Mouse (Mus musculus) spleen, adult 2 months (tissue): ENCODE results near the gene Bcl2.

Source experiments
- CTCF ChIP-seq: fragments of 200-500 bp; IDR thresholded peaks from 2 replicates; pipeline ENCODE4 v1.5.1; 2011; ENCODE audit warnings: mild to moderate bottlenecking, inconsistent platforms; ENCODE audit not compliant: insufficient read depth, insufficient read length, insufficient replicate concordance; ENCODE audit errors: extremely low read depth
- POLR2A ChIP-seq: fragments of 200-500 bp; IDR thresholded peaks from 2 replicates; pipeline ENCODE4 v1.6.1; 2011; ENCODE audit warnings: low read depth, low read length, inconsistent platforms

DNA sequence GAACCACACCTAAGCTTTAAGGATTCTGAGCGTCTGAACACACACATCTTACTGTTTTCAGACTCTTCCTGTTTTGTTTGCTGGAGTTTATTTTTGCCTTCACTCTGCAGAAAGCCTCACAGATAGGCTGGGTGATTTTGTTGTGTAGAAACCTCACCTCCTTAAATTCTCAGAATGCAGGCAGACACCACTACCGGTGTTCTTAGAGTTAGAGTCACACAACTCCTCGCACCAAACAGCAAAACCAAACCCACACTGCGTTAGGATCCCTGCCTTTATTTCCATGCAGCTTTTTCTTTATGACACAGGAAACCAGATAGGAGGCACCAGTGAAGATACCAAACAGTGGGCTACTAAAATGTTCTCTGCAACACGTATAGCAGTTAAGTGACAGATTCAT lies 113.2 kb downstream of the Bcl2 start:
- TF ChIP-seq CTCF (no peak), POLR2A (no peak)
